Mouse (Mus musculus): ENCODE data around the gene Hmcn2. TPM values are rescaled to one million over a fixed set of nuclear protein-coding genes. Genes with fewer than 3 reads are reported as not detected.

Hmcn2 gene
- polyA plus RNA-seq, 2 experiments: 0.23 to 0.70 TPM

DNA sequence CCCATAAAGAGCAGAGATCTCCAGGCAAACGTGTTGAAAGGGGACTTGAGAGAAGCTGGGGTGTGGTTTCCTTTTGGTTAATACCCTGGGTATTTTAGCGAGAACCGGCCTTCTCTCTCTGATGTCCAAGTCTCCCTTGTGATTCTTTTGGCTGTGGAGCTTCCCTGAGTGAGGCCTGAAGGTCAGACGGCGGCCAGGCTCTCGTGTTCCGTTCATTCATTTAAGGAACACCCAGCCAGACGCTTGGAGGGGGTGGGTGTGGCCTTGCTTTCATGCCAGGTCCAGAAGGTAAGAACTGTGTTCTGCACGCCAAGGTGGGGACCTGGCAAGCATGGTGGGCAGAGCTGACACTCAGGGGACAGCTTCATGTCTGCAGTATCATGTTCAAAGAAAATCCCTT is 10.0 kb upstream of the Hmcn2 start:
- H3K9me3 ChIP-seq (ENCODE audit: control insufficient read depth, low read length): no peaks in the 10 kb centered on the region
- H3K4me2 ChIP-seq (replicated peaks; ENCODE audit: low read depth, low read length, severe bottlenecking): no peak overlapping the region
- H3K27ac ChIP-seq (replicated peaks; ENCODE audit: low read depth, low read length): no peak overlapping the region
- no peaks in the 10 kb centered on the region for H3K36me3 ChIP-seq (ENCODE audit: control insufficient read depth, insufficient read depth, low read length)
- no peak for ATAC-seq (ENCODE audit: low FRiP score, low read depth)
- TF ChIP-seq POLR2A (IDR thresholded peaks at IDR 0.05; ENCODE audit: borderline replicate concordance, extremely low read depth, insufficient read depth, insufficient read length): no peak
- H3K9ac ChIP-seq (ENCODE audit: low read depth, low read length, severe bottlenecking): no peak overlapping the region
- no peak for DNase-seq (ENCODE audit: low spot score)
- WGBS: 72% methylated on average over 9 of the region's 9 CpGs
- H3K4me3 ChIP-seq (replicated peaks; ENCODE audit: low read length): no peak overlapping the region
- no peaks in the 10 kb centered on the region for H3K27me3 ChIP-seq (ENCODE audit: control insufficient read depth, insufficient read depth, low read length)
- H3K4me1 ChIP-seq (ENCODE audit: control insufficient read depth, insufficient read depth, low read length): no peaks in the 10 kb centered on the region

DNA sequence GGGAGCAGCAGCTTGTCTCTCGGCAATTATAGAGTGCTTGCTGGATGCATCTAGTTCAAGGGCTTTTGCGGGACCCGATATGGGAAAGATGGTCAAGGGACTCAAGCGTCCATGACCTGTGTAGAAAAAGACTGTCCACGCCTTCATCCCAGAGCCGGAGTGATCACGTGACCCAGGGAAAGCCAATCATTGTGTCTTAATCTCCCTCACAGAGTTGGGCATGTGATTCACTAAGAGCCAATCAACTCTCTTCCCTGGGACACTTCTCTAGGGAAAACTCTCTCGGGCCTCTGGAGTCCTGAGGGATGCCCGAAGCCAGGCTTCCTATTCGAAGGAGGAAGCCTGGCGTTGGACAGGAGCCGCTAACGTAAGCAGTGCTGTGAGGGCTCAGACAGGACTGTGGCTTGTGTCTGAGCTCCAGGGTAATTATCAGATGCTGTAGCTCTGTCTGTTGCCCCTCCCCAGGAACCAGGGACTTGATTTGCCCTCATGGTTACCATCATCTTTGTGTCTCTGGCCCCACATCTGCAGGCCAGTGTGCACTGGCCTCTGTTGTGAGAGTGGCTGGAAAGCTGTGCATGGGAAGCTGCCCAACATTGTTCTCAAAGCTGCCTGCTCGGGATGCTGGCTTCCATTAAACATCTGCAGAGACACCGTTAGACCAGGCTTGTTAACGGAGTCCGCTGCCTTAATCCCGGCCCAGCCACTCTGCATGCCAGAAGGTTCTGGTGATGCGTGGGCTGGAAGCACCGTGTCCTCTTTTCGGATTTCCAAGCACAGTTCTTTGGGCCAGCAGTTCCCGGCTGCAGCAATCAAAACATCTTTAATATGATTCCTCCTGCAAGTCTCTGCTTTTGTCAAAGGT is 9.2 kb upstream of the Hmcn2 start:
- no peak for TF ChIP-seq POLR2A (IDR thresholded peaks at IDR 0.05; ENCODE audit: borderline replicate concordance, extremely low read depth, insufficient read depth, insufficient read length)
- no peak overlapping the region for H3K4me2 ChIP-seq (replicated peaks; ENCODE audit: low read depth, low read length, severe bottlenecking)
- 67% methylated on average over 22 of the region's 22 CpGs for WGBS
- H3K4me3 ChIP-seq (replicated peaks; ENCODE audit: low read length): no peak overlapping the region
- H3K9me3 ChIP-seq (ENCODE audit: control insufficient read depth, low read length): no peaks in the 10 kb centered on the region
- no peaks in the 10 kb centered on the region for H3K4me1 ChIP-seq (ENCODE audit: control insufficient read depth, insufficient read depth, low read length)
- no peaks in the 10 kb centered on the region for H3K27me3 ChIP-seq (ENCODE audit: control insufficient read depth, insufficient read depth, low read length)
- DNase-seq (ENCODE audit: low spot score) (no peak), ATAC-seq (ENCODE audit: low FRiP score, low read depth) (no peak)
- H3K36me3 ChIP-seq (ENCODE audit: control insufficient read depth, insufficient read depth, low read length): no peaks in the 10 kb centered on the region
- H3K9ac ChIP-seq (ENCODE audit: low read depth, low read length, severe bottlenecking): no peak overlapping the region
- H3K27ac ChIP-seq (replicated peaks; ENCODE audit: low read depth, low read length): no peak overlapping the region

DNA sequence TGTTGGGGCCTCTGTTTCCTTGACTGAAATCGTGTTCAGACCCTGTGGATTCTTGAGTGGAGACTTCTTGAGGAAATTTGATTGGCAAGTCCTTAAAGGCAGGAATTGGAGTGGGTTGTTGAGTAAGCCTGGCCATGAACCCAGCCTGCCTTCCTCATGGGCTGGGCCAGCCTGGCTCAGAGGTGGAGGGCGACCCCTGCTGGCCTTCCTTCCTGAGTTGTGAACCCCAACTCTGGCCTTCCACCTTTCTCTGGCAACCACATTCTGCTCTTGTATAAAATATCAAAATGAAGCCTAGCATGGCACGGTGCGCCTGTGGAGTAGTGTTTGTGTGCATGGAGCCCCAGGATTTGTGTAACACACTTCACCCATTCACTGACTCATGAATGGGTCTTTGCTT is 8.5 kb upstream of the Hmcn2 start:
- DNase-seq (ENCODE audit: low spot score): no peak

DNA sequence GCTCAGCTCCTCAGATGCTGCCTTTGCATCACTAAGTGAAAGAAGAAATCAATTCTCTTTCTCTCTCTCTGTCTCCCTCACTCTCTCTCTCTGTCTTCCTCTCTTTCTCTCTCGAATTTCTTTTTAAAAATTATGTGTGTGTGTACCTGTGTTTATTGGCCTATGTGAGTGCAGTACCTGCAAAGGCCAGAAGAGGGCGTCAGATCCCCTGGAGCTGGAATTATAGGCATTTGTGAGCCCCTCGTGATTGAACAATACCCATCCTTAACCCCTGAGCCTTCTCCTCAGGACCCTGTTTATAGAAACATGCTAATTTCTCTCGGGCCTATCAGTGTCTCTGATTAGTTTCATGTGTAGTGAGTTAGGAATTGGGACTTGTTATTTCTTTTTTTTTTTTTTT is 6.0 kb upstream of the Hmcn2 start:
- 59% methylated on average over 4 of the region's 4 CpGs for WGBS
- DNase-seq (ENCODE audit: low spot score) (no peak), ATAC-seq (ENCODE audit: low FRiP score, low read depth) (no peak)
- Histone ChIP-seq H3K9ac (ENCODE audit: low read depth, low read length, severe bottlenecking) (no peak overlapping the region), H3K36me3 (ENCODE audit: control insufficient read depth, insufficient read depth, low read length) (no peaks in the 10 kb centered on the region), H3K9me3 (ENCODE audit: control insufficient read depth, low read length) (no peaks in the 10 kb centered on the region), H3K27ac (replicated peaks; ENCODE audit: low read depth, low read length) (no peak overlapping the region), H3K4me2 (replicated peaks; ENCODE audit: low read depth, low read length, severe bottlenecking) (no peak overlapping the region), H3K4me3 (replicated peaks; ENCODE audit: low read length) (no peak overlapping the region), H3K27me3 (ENCODE audit: control insufficient read depth, insufficient read depth, low read length) (peaks cover 6% of the 10 kb centered on the region), H3K4me1 (ENCODE audit: control insufficient read depth, insufficient read depth, low read length) (no peaks in the 10 kb centered on the region)
- TF ChIP-seq POLR2A (IDR thresholded peaks at IDR 0.05; ENCODE audit: borderline replicate concordance, extremely low read depth, insufficient read depth, insufficient read length): no peak

More for the DNA sequence above, 8.5 kb upstream of the Hmcn2 start:
- Histone ChIP-seq H3K4me3 (replicated peaks; ENCODE audit: low read length) (no peak overlapping the region), H3K4me2 (replicated peaks; ENCODE audit: low read depth, low read length, severe bottlenecking) (no peak overlapping the region), H3K9me3 (ENCODE audit: control insufficient read depth, low read length) (no peaks in the 10 kb centered on the region), H3K9ac (ENCODE audit: low read depth, low read length, severe bottlenecking) (no peak overlapping the region), H3K27me3 (ENCODE audit: control insufficient read depth, insufficient read depth, low read length) (no peaks in the 10 kb centered on the region), H3K4me1 (ENCODE audit: control insufficient read depth, insufficient read depth, low read length) (no peaks in the 10 kb centered on the region), H3K36me3 (ENCODE audit: control insufficient read depth, insufficient read depth, low read length) (no peaks in the 10 kb centered on the region), H3K27ac (replicated peaks; ENCODE audit: low read depth, low read length) (no peak overlapping the region)
- no peak for TF ChIP-seq POLR2A (IDR thresholded peaks at IDR 0.05; ENCODE audit: borderline replicate concordance, extremely low read depth, insufficient read depth, insufficient read length)
- 50% methylated on average over 4 of the region's 4 CpGs for WGBS
- no peak for ATAC-seq (ENCODE audit: low FRiP score, low read depth)

DNA sequence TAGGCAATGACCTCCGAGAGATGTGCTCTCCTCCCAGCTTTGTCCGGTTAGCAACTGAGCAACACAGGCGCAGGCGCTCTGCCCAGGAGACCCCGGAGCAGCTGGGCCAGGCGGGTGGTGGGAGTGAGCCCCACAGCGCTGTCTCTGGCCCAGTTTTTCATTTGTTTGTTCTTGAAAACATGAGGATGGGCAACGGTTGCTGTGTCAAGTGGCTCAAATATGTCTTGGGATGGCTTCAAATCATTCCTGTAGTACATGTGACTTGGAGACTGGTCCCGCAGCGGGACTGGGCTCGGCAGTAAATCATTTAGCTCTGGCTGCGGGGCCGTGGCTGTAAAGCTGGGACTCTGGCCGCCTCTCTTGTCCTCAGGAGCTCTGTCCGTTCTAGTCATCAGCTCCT is 4.7 kb upstream of the Hmcn2 start:
- Histone ChIP-seq H3K36me3 (ENCODE audit: control insufficient read depth, insufficient read depth, low read length) (no peaks in the 10 kb centered on the region), H3K27ac (replicated peaks; ENCODE audit: low read depth, low read length) (no peak overlapping the region), H3K4me3 (replicated peaks; ENCODE audit: low read length) (no peak overlapping the region), H3K9me3 (ENCODE audit: control insufficient read depth, low read length) (no peaks in the 10 kb centered on the region), H3K27me3 (ENCODE audit: control insufficient read depth, insufficient read depth, low read length) (peaks cover 18% of the 10 kb centered on the region), H3K4me2 (replicated peaks; ENCODE audit: low read depth, low read length, severe bottlenecking) (no peak overlapping the region), H3K9ac (ENCODE audit: low read depth, low read length, severe bottlenecking) (no peak overlapping the region), H3K4me1 (ENCODE audit: control insufficient read depth, insufficient read depth, low read length) (no peaks in the 10 kb centered on the region)
- WGBS: 46% methylated on average over 15 of the region's 15 CpGs
- no peak for ATAC-seq (ENCODE audit: low FRiP score, low read depth)
- no peak for TF ChIP-seq POLR2A (IDR thresholded peaks at IDR 0.05; ENCODE audit: borderline replicate concordance, extremely low read depth, insufficient read depth, insufficient read length)
- no peak for DNase-seq (ENCODE audit: low spot score)

Data from limb, embryonic 14.5 days (tissue).